Mouse (Mus musculus): ENCODE results near the gene Ank. TPM values are rescaled to one million over a fixed set of nuclear protein-coding genes. Genes with fewer than 3 reads are reported as not detected.

Gene Ank
- polyA plus RNA-seq, 1 experiment from 2014 or later, result 10.8 TPM

DNA sequence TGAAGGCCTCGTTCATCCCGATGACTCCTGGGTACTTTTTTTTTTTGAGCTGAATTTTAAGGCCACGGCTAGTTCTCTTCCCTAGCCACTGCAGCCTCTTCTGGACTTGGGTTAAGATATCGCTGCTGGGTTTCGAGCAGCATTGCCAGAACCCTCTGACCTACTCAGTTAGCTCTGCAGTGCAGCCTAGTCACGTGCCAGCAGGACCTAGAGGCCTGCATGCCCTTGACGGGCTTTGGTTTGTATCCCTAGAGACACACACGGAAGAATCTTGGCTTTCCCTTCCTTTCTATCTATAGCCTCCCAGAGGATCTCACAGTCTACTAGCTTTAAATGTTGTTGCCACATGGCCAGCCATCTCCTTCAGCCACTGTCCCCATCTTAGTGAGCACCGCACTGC is 73.3 kb downstream of the Ank start:
- H3K4me2 ChIP-seq, result no peak overlapping the region
- no peak overlapping the region for H3K9ac ChIP-seq
- no peak overlapping the region for H3K27ac ChIP-seq (replicated peaks)
- H3K4me1 ChIP-seq (replicated peaks), result no peaks in the 10 kb centered on the region
- H3K27me3 ChIP-seq, result no peaks in the 10 kb centered on the region
- WGBS (ENCODE audit: insufficient replicate concordance), result 86% methylated on average over 9 of the region's 9 CpGs
- no peak for ATAC-seq (ENCODE audit: insufficient read depth)
- no peak overlapping the region for H3K4me3 ChIP-seq (replicated peaks)
- H3K9me3 ChIP-seq (replicated peaks), result no peaks in the 10 kb centered on the region
- H3K36me3 ChIP-seq (replicated peaks), result peaks cover 5% of the 10 kb centered on the region; the same call in 1 of the 2 replicates

- H3K4me2 ChIP-seq, result no peak overlapping the region
- 87% methylated on average over 10 of the region's 10 CpGs for WGBS (ENCODE audit: insufficient replicate concordance)
- H3K9ac ChIP-seq, result no peak overlapping the region
- no peak overlapping the region for H3K4me3 ChIP-seq (replicated peaks)
- H3K9me3 ChIP-seq (replicated peaks), result no peaks in the 10 kb centered on the region
- no peak overlapping the region for H3K27ac ChIP-seq (replicated peaks)
- no peaks in the 10 kb centered on the region for H3K27me3 ChIP-seq
- peaks cover 21% of the 10 kb centered on the region for H3K36me3 ChIP-seq (replicated peaks)
- peaks cover 15% of the 10 kb centered on the region for H3K4me1 ChIP-seq (replicated peaks)
- no peak for ATAC-seq (ENCODE audit: insufficient read depth)
Observed at GRCm38 (mm10) chr15:27545203-27545602, 78.7 kb downstream of the Ank start.

GRCm38 (mm10) chr15:27548110-27548509 is 81.6 kb downstream of the Ank start:
- Histone ChIP-seq H3K9ac (no peak overlapping the region), H3K27me3 (no peaks in the 10 kb centered on the region), H3K27ac (replicated peaks) (no peak overlapping the region), H3K4me3 (replicated peaks) (no peak overlapping the region), H3K9me3 (replicated peaks) (no peaks in the 10 kb centered on the region), H3K36me3 (replicated peaks) (peaks cover 21% of the 10 kb centered on the region), H3K4me1 (replicated peaks) (peaks cover 15% of the 10 kb centered on the region), H3K4me2 (no peak overlapping the region)
- ATAC-seq (ENCODE audit: insufficient read depth), result no peak
- WGBS (ENCODE audit: insufficient replicate concordance), result 78% methylated on average over 6 of the region's 6 CpGs

- no peak overlapping the region for H3K4me2 ChIP-seq
- no peak overlapping the region for H3K4me3 ChIP-seq (replicated peaks)
- no peak overlapping the region for H3K27ac ChIP-seq (replicated peaks)
- no peak overlapping the region for H3K9ac ChIP-seq
- WGBS (ENCODE audit: insufficient replicate concordance), result 38% methylated on average over 10 of the region's 10 CpGs
- H3K4me1 ChIP-seq (replicated peaks), result peaks cover 15% of the 10 kb centered on the region
- peaks cover 19% of the 10 kb centered on the region for H3K36me3 ChIP-seq (replicated peaks)
- no peaks in the 10 kb centered on the region for H3K27me3 ChIP-seq
- no peaks in the 10 kb centered on the region for H3K9me3 ChIP-seq (replicated peaks)
- no peak; the same call in 1 of the 2 replicates for ATAC-seq (ENCODE audit: insufficient read depth)
Observed at GRCm38 (mm10) chr15:27549071-27549470, 82.6 kb downstream of the Ank start.

GRCm38 (mm10) chr15:27549878-27550277 is 83.4 kb downstream of the Ank start:
- Histone ChIP-seq H3K36me3 (replicated peaks) (peaks cover 19% of the 10 kb centered on the region; the same call in 1 of the 2 replicates), H3K4me3 (replicated peaks) (no peak overlapping the region), H3K9me3 (replicated peaks) (no peaks in the 10 kb centered on the region), H3K4me1 (replicated peaks) (peaks cover 15% of the 10 kb centered on the region), H3K9ac (no peak overlapping the region), H3K27me3 (no peaks in the 10 kb centered on the region), H3K27ac (replicated peaks) (no peak overlapping the region), H3K4me2 (no peak overlapping the region)
- no peak for ATAC-seq (ENCODE audit: insufficient read depth)
- 66% methylated on average over 7 of the region's 7 CpGs for WGBS (ENCODE audit: insufficient replicate concordance)

- H3K4me2 ChIP-seq, result no peak overlapping the region
- no peak overlapping the region for H3K9ac ChIP-seq
- H3K9me3 ChIP-seq (replicated peaks), result no peaks in the 10 kb centered on the region
- H3K27ac ChIP-seq (replicated peaks), result no peak overlapping the region
- WGBS (ENCODE audit: insufficient replicate concordance), result 72% methylated on average over 9 of the region's 9 CpGs
- H3K36me3 ChIP-seq (replicated peaks), result peaks cover 15% of the 10 kb centered on the region; the same call in 1 of the 2 replicates
- peaks cover 15% of the 10 kb centered on the region for H3K4me1 ChIP-seq (replicated peaks)
- no peak overlapping the region for H3K4me3 ChIP-seq (replicated peaks)
- ATAC-seq (ENCODE audit: insufficient read depth), result no peak
- no peaks in the 10 kb centered on the region for H3K27me3 ChIP-seq
Observed at GRCm38 (mm10) chr15:27550358-27550992, 84.0 kb downstream of the Ank start.

DNA sequence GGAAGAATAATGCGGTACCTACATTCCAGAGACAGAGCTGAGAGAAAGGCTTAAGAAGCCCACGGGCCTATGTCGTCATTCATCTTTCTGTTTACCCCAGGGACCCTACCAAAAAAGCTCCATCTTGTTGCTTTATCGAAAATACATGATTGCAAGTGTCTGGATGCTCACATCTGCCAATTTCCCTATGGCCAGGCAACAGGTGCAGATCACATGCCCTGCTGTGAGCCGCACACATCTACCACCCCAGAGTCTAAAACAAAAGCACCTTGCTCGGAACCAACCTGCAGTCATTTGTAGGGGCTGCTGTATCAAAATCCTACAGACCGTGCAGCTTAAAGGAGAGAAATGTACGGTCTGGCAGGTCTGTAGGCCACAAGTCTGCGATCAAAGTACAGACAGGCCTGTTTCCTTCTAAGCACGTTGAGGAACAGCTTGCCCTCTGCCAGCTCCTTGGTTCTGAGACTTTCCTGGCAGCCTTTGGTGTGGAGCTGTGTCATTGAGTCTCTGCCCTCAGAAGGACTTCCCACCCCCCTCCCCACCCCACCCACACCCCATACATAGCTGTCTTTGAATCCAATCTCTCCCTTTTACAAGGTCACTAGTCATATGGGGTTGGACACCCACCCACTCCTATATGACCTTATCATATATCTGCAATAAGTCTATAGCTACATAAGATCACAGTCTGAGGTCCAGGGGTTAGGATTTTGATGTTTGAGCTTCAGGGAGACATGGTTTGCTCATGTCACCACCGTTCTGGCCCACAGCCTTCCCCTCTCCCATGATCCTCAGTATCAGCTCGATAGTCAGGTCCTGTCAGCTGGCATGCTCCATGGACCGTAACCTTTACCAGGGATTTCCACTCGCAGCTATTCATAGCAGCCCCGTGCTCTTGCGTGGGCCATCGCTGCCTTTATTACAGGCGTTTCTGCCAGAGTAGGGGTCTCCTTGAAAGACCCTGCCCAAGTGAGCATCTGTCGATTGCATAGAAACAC is 84.9 kb downstream of the Ank start:
- H3K9me3 ChIP-seq (replicated peaks), result no peaks in the 10 kb centered on the region
- no peak overlapping the region for H3K9ac ChIP-seq
- ATAC-seq (ENCODE audit: insufficient read depth), result no peak
- no peaks in the 10 kb centered on the region for H3K27me3 ChIP-seq
- 0 out of 2 replicates have a peak, but pooled peaks cover 14% of the 10 kb centered on the region for H3K36me3 ChIP-seq (replicated peaks)
- H3K4me3 ChIP-seq (replicated peaks), result no peak overlapping the region
- no peak overlapping the region for H3K27ac ChIP-seq (replicated peaks)
- no peak overlapping the region for H3K4me2 ChIP-seq
- 82% methylated on average over 19 of the region's 19 CpGs for WGBS (ENCODE audit: insufficient replicate concordance)
- H3K4me1 ChIP-seq (replicated peaks), result peaks cover 15% of the 10 kb centered on the region

DNA sequence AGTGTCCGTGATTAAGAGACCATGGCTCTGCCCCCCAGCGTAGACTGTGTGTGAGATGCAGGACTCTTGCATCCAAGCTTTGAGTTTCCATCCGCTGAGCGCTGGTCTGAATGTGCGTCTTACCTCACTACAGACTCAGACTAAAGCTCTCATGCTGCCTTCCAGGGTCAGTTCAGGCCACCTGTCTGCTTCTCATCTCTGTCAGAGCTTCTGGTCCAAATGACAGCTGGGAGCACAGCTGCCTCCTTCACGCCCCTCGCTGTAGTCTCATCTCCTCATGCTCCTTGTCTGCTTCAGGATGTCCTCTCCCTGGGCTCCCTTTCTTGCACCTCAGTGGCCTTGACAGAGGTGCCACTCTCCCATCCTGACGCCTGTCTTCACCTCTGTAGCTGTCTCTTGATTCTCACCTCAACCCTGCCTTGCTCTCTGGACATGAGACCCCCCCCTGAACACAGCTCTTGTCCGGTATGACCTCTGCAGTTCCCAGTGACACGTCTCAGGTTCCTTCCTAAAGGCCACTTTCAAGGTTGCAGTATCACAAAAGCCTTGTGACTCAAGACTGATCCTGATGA is 85.7 kb downstream of the Ank start:
- no peaks in the 10 kb centered on the region for H3K9me3 ChIP-seq (replicated peaks)
- WGBS (ENCODE audit: insufficient replicate concordance), result 83% methylated on average over 10 of the region's 10 CpGs
- H3K4me1 ChIP-seq (replicated peaks), result peaks cover 15% of the 10 kb centered on the region
- H3K4me2 ChIP-seq, result no peak overlapping the region
- no peaks in the 10 kb centered on the region for H3K27me3 ChIP-seq
- peaks cover 22% of the 10 kb centered on the region for H3K36me3 ChIP-seq (replicated peaks)
- H3K4me3 ChIP-seq (replicated peaks), result no peak overlapping the region
- H3K9ac ChIP-seq, result no peak overlapping the region
- ATAC-seq (ENCODE audit: insufficient read depth), result no peak
- H3K27ac ChIP-seq (replicated peaks), result no peak overlapping the region

DNA sequence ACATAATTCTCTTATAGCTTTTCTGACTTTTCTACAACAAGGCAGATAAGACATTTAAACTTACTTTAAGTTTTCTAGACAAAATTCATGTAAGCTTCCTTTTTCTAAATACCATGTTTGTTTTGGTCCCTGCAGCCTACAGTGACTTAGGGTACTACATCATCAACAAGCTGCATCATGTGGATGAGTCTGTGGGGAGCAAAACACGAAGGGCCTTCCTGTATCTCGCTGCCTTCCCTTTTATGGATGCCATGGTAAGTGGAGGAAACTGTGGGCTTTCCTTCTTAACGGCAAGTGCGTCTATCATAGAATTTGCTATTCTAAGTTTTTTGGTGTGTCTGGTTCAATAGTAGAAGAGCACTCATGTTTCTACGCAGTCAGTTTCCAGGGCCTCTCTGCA is 87.1 kb downstream of the Ank start:
- WGBS (ENCODE audit: insufficient replicate concordance), result 61% methylated on average over 5 of the region's 5 CpGs
- no peak overlapping the region for H3K9ac ChIP-seq
- H3K9me3 ChIP-seq (replicated peaks), result no peaks in the 10 kb centered on the region
- H3K4me2 ChIP-seq, result no peak overlapping the region
- no peak overlapping the region for H3K27ac ChIP-seq (replicated peaks)
- no peak for ATAC-seq (ENCODE audit: insufficient read depth)
- H3K4me1 ChIP-seq (replicated peaks), result peaks cover 11% of the 10 kb centered on the region
- no peak overlapping the region for H3K4me3 ChIP-seq (replicated peaks)
- H3K36me3 ChIP-seq (replicated peaks), result peaks cover 31% of the 10 kb centered on the region
- H3K27me3 ChIP-seq, result no peaks in the 10 kb centered on the region

DNA sequence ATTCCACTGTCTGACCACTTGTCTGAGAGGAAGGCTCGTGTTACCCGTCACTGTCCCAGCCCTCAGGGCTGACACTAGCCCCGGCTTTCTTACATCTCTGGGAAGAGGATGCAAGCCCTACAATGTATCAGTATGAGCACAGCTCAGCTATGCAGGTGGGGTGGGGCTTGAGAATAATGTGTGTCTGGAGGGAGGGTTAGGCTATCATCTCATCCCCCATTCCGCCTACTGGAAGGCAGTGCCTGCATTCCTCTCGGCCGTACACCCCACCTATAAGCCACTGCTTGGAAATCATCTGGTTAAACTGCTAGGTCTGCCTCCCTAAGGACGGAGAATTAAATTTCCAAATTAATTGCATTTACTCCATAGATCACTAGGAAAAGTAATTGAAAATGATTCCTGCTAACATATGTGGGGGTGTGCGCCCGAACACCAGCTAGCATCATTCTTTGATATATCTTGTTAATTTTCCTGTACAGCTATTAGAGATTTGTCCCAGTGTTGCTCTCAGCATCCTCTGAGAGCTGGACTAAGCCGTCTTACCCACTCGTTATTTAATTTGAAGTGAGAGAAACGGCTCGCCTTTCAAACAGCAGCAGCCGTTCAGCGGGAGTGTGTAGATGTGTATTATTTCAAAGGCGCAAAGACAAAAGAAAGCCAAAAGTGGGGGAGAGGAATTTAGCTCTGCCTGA is 92.1 kb downstream of the Ank start:
- WGBS (ENCODE audit: insufficient replicate concordance), result 85% methylated on average over 16 of the region's 16 CpGs
- Histone ChIP-seq H3K9ac (no peak overlapping the region), H3K27ac (replicated peaks) (no peak overlapping the region), H3K4me3 (replicated peaks) (no peak overlapping the region), H3K9me3 (replicated peaks) (no peaks in the 10 kb centered on the region), H3K4me1 (replicated peaks) (no peaks in the 10 kb centered on the region), H3K4me2 (no peak overlapping the region), H3K36me3 (replicated peaks) (peaks cover 29% of the 10 kb centered on the region), H3K27me3 (no peaks in the 10 kb centered on the region)
- no peak for ATAC-seq (ENCODE audit: insufficient read depth)
